Mouse (Mus musculus): ENCODE results near the gene Uba3. TPM values are rescaled to one million over a fixed set of nuclear protein-coding genes. Genes with fewer than 3 reads are reported as not detected.

Uba3 gene
- polyA plus RNA-seq, 1 experiment: 18.5 TPM

DNA sequence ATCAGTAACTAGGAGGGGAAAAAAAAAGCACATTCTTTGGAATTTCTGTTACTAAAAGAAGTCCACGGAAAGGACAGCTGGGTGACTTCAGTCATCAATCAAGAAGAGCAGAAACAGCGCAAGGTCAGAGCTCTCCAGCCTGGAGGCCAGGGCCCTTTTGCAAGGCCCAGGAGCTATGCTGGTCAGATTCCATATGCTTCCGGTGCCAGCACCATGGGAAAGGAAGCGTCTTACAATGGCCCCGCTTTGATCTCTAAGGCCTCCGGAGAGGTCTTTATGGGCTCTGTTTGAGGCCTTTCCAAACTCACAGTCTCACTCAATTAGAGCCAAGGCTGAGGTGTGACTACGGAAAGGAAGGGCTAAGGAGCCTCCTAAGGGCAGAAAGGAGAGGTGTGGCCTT is 61.1 kb downstream of the Uba3 start:
- H3K4me3 ChIP-seq (replicated peaks; ENCODE audit: control insufficient read depth, low read depth, low read length): no peak overlapping the region
- WGBS: 83% methylated on average over 7 of the region's 7 CpGs
- no peaks in the 10 kb centered on the region; the same call in 1 of the 2 replicates for H3K4me1 ChIP-seq (ENCODE audit: control insufficient read depth, insufficient read depth, low read length)
- H3K27ac ChIP-seq (ENCODE audit: control insufficient read depth, insufficient read depth, low read depth, low read length, poor library complexity): no peak overlapping the region
- no peak for TF ChIP-seq POLR2A (IDR thresholded peaks at IDR 0.05; ENCODE audit: borderline replicate concordance, control insufficient read depth, low read depth, low read length)

GRCm38 (mm10) chr6:97142611-97143010 is 62.8 kb downstream of the Uba3 start:
- no peak for TF ChIP-seq POLR2A (IDR thresholded peaks at IDR 0.05; ENCODE audit: borderline replicate concordance, control insufficient read depth, low read depth, low read length)
- TF ChIP-seq CTCF (IDR thresholded peaks at IDR 0.05; ENCODE audit: control insufficient read depth, insufficient read depth, low read length): no peak
- H3K27ac ChIP-seq (ENCODE audit: control insufficient read depth, insufficient read depth, low read depth, low read length, poor library complexity): no peak overlapping the region
- 89% methylated on average over 8 of the region's 8 CpGs for WGBS
- H3K4me1 ChIP-seq (ENCODE audit: control insufficient read depth, insufficient read depth, low read length): no peaks in the 10 kb centered on the region
- H3K4me3 ChIP-seq (replicated peaks; ENCODE audit: control insufficient read depth, low read depth, low read length): no peak overlapping the region

GRCm38 (mm10) chr6:97141811-97142210 is 63.6 kb downstream of the Uba3 start:
- Histone ChIP-seq H3K4me3 (replicated peaks; ENCODE audit: control insufficient read depth, low read depth, low read length) (no peak overlapping the region), H3K27ac (ENCODE audit: control insufficient read depth, insufficient read depth, low read depth, low read length, poor library complexity) (no peak overlapping the region), H3K4me1 (ENCODE audit: control insufficient read depth, insufficient read depth, low read length) (no peaks in the 10 kb centered on the region)
- WGBS: 87% methylated on average over 7 of the region's 7 CpGs
- TF ChIP-seq POLR2A (IDR thresholded peaks at IDR 0.05; ENCODE audit: borderline replicate concordance, control insufficient read depth, low read depth, low read length) (no peak), CTCF (IDR thresholded peaks at IDR 0.05; ENCODE audit: control insufficient read depth, insufficient read depth, low read length) (no peak)

Other genes with a start within 250 kb of the Uba3 start
- not detected in 2 replicates for gene Fam19a4, start 145.2 kb downstream of the Uba3 start, polyA plus RNA-seq (2011; ENCODE audit: insufficient read depth, insufficient read length, low replicate concordance, missing spikeins)
- 2.8 and 4.5 TPM in 2 replicates for gene Eogt, start 56.5 kb downstream of the Uba3 start, polyA plus RNA-seq (2011; ENCODE audit: insufficient read depth, insufficient read length, low replicate concordance, missing spikeins)
- 20.5 and 36.2 TPM in 2 replicates for gene Tmf1, start 26.5 kb downstream of the Uba3 start, polyA plus RNA-seq (2011; ENCODE audit: insufficient read depth, insufficient read length, low replicate concordance, missing spikeins)
- 21.0 and 39.3 TPM in 2 replicates for gene Arl6ip5, start 5.0 kb upstream of the Uba3 start, polyA plus RNA-seq (2011; ENCODE audit: insufficient read depth, insufficient read length, low replicate concordance, missing spikeins)
- 1.5 TPM in 1 of 2 replicates, not detected in the other for gene Lmod3, start 47.1 kb upstream of the Uba3 start, polyA plus RNA-seq (2011; ENCODE audit: insufficient read depth, insufficient read length, low replicate concordance, missing spikeins)